Mouse (Mus musculus): ENCODE measurements around the gene Abi3.
A peak's percentile ranks its signal among the peaks of the same experiment; 100 is the strongest.

The Abi3 gene

GRCm38 (mm10) chr11:95838999-95839868 lies 3.0 kb downstream of the Abi3 start:
- no peak for DNase-seq

- DNase-seq, result no peak
These were observed 3.7 kb downstream of the Abi3 start for GRCm38 (mm10) chr11:95838598-95838997.

GRCm38 (mm10) chr11:95837059-95837458 lies 5.2 kb downstream of the Abi3 start, which contains the start of gene Gngt2:
Gene Gngt2 (plus strand): TSS chr11:95837216.
- peak; percentile 94 for DNase-seq

GRCm38 (mm10) chr11:95836433-95836832 lies 5.8 kb downstream of the Abi3 start:
- peak; percentile 49 for DNase-seq

GRCm38 (mm10) chr11:95835832-95836231 lies 6.4 kb downstream of the Abi3 start:
- no peak for DNase-seq

- DNase-seq, result no peak
These were observed 7.2 kb downstream of the Abi3 start for GRCm38 (mm10) chr11:95834742-95835710.

- peak; percentile 43 for DNase-seq
These were observed 8.1 kb downstream of the Abi3 start for GRCm38 (mm10) chr11:95834143-95834667.

- no peak for DNase-seq
These were observed 8.6 kb downstream of the Abi3 start for GRCm38 (mm10) chr11:95833631-95834142.

GRCm38 (mm10) chr11:95833006-95833570 lies 9.2 kb downstream of the Abi3 start:
- no peak for DNase-seq

GRCm38 (mm10) chr11:95832129-95833005 lies 9.9 kb downstream of the Abi3 start:
- DNase-seq, result no peak

GRCm38 (mm10) chr11:95831641-95832040 lies 10.6 kb downstream of the Abi3 start:
- no peak for DNase-seq

GRCm38 (mm10) chr11:95831276-95831619 lies 11.0 kb downstream of the Abi3 start:
- DNase-seq, result no peak

GRCm38 (mm10) chr11:95830411-95831275 lies 11.6 kb downstream of the Abi3 start:
- DNase-seq, result peak; percentile 28

- DNase-seq, result peak; percentile 3
These were observed 12.7 kb downstream of the Abi3 start for GRCm38 (mm10) chr11:95829526-95830050.

- peak; percentile 1 for DNase-seq
These were observed 13.9 kb downstream of the Abi3 start for GRCm38 (mm10) chr11:95828181-95828964.

GRCm38 (mm10) chr11:95827464-95828085 lies 14.7 kb downstream of the Abi3 start:
- peak; percentile 84 for DNase-seq

GRCm38 (mm10) chr11:95827168-95827447 lies 15.2 kb downstream of the Abi3 start:
- DNase-seq, result peak; percentile 10

GRCm38 (mm10) chr11:95826317-95827167 lies 15.7 kb downstream of the Abi3 start:
- DNase-seq, result no peak
